Mouse (Mus musculus): ENCODE results near the gene Macrod1. TPM values are rescaled to one million over a fixed set of nuclear protein-coding genes. Genes with fewer than 3 reads are reported as not detected.

Macrod1 gene
- polyA plus RNA-seq, 1 experiment from 2014 or later: 5.6 TPM

DNA sequence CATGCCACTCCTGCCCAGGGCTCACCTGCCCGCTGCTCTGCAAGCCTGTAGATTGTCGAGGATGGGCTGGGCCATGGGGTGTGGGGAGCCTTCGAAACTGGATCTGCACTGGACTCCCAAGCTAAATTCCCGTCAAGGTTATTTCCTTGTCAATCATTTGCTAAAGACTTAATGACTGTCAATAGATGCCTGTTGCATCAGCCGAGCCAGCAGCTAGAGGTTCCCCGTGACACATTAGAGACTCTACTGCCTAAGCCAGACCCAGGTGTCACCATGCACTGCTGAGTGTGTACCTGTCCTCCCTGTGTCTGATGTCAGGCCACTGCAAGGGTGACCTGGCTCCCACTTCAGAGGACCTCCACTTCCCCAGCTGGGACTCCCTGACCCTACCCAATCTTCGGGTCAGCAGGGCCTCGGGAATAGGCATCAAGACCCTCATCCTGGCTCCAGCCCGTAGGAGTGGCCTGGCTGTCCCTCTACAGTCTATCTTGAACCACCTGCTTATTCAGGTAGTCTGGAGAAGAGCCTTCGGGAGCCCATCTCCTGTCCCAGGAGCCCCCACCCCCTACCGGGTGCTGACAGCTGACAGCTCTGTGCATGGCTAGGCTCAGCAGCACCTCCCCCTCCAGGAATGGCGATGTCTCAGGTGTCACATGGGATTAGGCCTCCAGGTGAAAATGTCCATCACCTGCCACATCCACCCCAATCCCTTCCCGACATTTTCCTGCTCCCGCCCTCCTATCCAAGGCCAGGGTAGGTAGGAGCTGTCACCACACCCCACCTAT is 80.3 kb downstream of the Macrod1 start:
- peak overlapping the region; percentile 7; the same call in 1 of the 2 replicates for H3K9ac ChIP-seq (replicated peaks; ENCODE audit: low read depth, low read length)
- H3K27ac ChIP-seq (ENCODE audit: low read depth, low read length): peak overlapping the region; percentile 36; the same call in 1 of the 2 replicates
- no peaks in the 10 kb centered on the region for H3K9me3 ChIP-seq (ENCODE audit: control insufficient read depth, low read length)
- no peak overlapping the region for H3K4me2 ChIP-seq (ENCODE audit: low read depth, low read length)
- no peaks in the 10 kb centered on the region for H3K27me3 ChIP-seq (ENCODE audit: control insufficient read depth, insufficient read depth, low read length)
- no peaks in the 10 kb centered on the region for H3K36me3 ChIP-seq (ENCODE audit: control insufficient read depth, insufficient read depth, low read length)
- no peak for ATAC-seq (ENCODE audit: low read depth)
- no peak overlapping the region for H3K4me3 ChIP-seq (ENCODE audit: low read depth, low read length)
- peaks cover 77% of the 10 kb centered on the region for H3K4me1 ChIP-seq (ENCODE audit: control insufficient read depth, insufficient read depth, low read length)
- WGBS: 35% methylated on average over 14 of the region's 14 CpGs

DNA sequence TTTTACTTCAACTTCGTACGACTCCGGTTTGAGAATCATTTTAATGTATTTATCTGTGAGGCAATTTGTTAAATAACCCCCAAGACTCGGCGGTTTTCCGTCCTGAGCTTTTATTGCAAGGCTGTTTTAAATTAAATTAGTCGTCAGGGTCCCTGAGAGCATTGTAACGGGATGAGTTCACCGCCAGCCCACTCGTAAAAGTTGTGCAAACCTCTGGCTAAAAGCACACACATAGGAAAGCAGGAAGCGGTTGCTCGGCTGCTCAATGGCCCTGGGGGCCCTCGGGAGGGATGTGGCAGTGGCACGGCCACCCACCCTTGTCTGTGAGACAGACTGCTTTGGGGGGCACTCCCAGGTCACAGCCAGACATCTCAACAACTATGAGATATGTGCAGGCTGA is 81.7 kb downstream of the Macrod1 start:
- Histone ChIP-seq H3K9ac (replicated peaks; ENCODE audit: low read depth, low read length) (0 out of 2 replicates have a peak overlapping the region, but pooled peaks have one; percentile 11), H3K9me3 (ENCODE audit: control insufficient read depth, low read length) (no peaks in the 10 kb centered on the region), H3K36me3 (ENCODE audit: control insufficient read depth, insufficient read depth, low read length) (no peaks in the 10 kb centered on the region), H3K4me3 (ENCODE audit: low read depth, low read length) (no peak overlapping the region), H3K27ac (ENCODE audit: low read depth, low read length) (0 out of 2 replicates have a peak overlapping the region, but pooled peaks have one; percentile 28), H3K4me2 (ENCODE audit: low read depth, low read length) (no peak overlapping the region), H3K27me3 (ENCODE audit: control insufficient read depth, insufficient read depth, low read length) (no peaks in the 10 kb centered on the region), H3K4me1 (ENCODE audit: control insufficient read depth, insufficient read depth, low read length) (peaks cover 82% of the 10 kb centered on the region)
- ATAC-seq (ENCODE audit: low read depth): no peak
- WGBS: 10% methylated on average over 14 of the region's 14 CpGs

DNA sequence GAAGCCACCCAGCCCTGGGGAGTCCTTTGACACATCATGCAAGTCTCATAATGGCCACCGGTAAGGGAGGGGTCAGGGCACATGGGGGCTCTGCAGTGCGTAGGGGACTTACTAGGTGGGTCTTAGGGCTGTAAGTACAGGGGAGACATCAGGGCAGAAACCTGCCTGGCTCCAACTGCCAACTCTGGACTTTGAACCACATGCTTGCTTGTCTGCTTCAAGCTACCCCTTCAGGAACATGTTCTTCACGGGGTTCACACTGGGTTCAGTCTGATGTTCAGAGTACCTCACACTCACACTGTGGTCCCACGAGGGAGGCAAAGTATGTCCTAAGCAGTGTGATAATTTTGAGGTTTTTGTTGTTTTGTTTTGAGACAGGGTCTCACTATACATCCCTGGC is 82.7 kb downstream of the Macrod1 start:
- Histone ChIP-seq H3K27me3 (ENCODE audit: control insufficient read depth, insufficient read depth, low read length) (no peaks in the 10 kb centered on the region), H3K4me3 (ENCODE audit: low read depth, low read length) (no peak overlapping the region), H3K4me2 (ENCODE audit: low read depth, low read length) (no peak overlapping the region), H3K36me3 (ENCODE audit: control insufficient read depth, insufficient read depth, low read length) (no peaks in the 10 kb centered on the region), H3K9me3 (ENCODE audit: control insufficient read depth, low read length) (no peaks in the 10 kb centered on the region), H3K27ac (ENCODE audit: low read depth, low read length) (no peak overlapping the region), H3K9ac (replicated peaks; ENCODE audit: low read depth, low read length) (no peak overlapping the region), H3K4me1 (ENCODE audit: control insufficient read depth, insufficient read depth, low read length) (peaks cover 81% of the 10 kb centered on the region)
- no peak for ATAC-seq (ENCODE audit: low read depth)
- WGBS: 53% methylated on average over 4 of the region's 4 CpGs

DNA sequence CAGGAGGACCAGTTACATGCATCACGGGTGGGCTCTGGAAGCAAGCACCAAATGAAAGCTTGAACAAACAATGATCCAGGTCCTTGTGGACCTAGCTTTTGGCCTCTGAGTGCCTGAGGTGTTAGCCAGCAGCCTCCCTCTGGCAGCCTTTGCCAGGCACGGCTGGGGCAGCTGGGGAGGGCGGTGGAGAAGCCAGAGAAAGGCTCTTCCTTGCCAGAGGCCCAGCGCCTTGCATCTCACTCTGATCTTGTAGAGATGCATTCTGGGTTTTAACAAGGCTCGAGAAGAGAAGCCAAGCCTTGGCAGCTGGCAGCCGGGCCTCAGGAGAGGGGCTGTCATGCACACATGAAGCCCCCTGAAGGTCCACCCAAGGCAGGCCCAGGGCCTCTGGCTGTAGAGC is 83.8 kb downstream of the Macrod1 start:
- Histone ChIP-seq H3K4me3 (ENCODE audit: low read depth, low read length) (no peak overlapping the region), H3K9me3 (ENCODE audit: control insufficient read depth, low read length) (no peaks in the 10 kb centered on the region), H3K9ac (replicated peaks; ENCODE audit: low read depth, low read length) (0 out of 2 replicates have a peak overlapping the region, but pooled peaks have one; percentile 25), H3K4me2 (ENCODE audit: low read depth, low read length) (no peak overlapping the region), H3K27ac (ENCODE audit: low read depth, low read length) (peak overlapping the region; percentile 46; the same call in 1 of the 2 replicates), H3K36me3 (ENCODE audit: control insufficient read depth, insufficient read depth, low read length) (no peaks in the 10 kb centered on the region), H3K27me3 (ENCODE audit: control insufficient read depth, insufficient read depth, low read length) (no peaks in the 10 kb centered on the region), H3K4me1 (ENCODE audit: control insufficient read depth, insufficient read depth, low read length) (peaks cover 71% of the 10 kb centered on the region)
- no peak for ATAC-seq (ENCODE audit: low read depth)
- WGBS: 55% methylated on average over 6 of the region's 6 CpGs

DNA sequence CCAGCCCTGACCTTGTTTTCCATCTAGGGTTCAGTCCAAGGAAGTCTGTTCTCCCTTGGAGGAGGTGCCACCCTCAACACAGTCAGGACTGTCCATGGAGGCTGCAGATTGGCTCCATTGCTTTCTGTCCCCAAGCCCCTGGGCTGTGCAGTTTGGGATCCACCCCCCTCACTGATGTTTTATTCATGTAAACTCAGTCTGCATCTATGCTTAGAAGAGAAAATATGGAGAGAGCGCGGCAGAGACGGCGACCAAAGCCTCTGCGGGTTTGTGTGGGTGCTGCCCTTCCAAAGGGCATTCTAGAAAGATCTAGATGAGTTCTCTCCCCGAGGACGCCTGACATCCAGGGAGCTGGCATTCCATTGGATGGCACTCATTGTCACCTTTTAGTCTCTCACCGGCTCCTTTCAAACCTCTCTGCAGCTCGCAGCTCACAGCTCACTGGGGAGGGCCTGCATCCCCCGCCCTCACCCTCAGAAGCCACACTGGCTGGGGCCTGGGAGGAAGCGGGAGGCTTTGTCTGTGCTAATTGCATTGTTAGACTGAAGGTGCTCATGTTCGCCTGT is 84.3 kb downstream of the Macrod1 start:
- WGBS: 22% methylated on average over 12 of the region's 12 CpGs
- ATAC-seq (ENCODE audit: low read depth): no peak
- H3K27ac ChIP-seq (ENCODE audit: low read depth, low read length): no peak overlapping the region
- H3K27me3 ChIP-seq (ENCODE audit: control insufficient read depth, insufficient read depth, low read length): no peaks in the 10 kb centered on the region
- no peak overlapping the region for H3K4me3 ChIP-seq (ENCODE audit: low read depth, low read length)
- peaks cover 65% of the 10 kb centered on the region for H3K4me1 ChIP-seq (ENCODE audit: control insufficient read depth, insufficient read depth, low read length)
- H3K9me3 ChIP-seq (ENCODE audit: control insufficient read depth, low read length): no peaks in the 10 kb centered on the region
- no peaks in the 10 kb centered on the region for H3K36me3 ChIP-seq (ENCODE audit: control insufficient read depth, insufficient read depth, low read length)
- no peak overlapping the region for H3K4me2 ChIP-seq (ENCODE audit: low read depth, low read length)
- H3K9ac ChIP-seq (replicated peaks; ENCODE audit: low read depth, low read length): peak overlapping the region; percentile 8; the same call in 1 of the 2 replicates

DNA sequence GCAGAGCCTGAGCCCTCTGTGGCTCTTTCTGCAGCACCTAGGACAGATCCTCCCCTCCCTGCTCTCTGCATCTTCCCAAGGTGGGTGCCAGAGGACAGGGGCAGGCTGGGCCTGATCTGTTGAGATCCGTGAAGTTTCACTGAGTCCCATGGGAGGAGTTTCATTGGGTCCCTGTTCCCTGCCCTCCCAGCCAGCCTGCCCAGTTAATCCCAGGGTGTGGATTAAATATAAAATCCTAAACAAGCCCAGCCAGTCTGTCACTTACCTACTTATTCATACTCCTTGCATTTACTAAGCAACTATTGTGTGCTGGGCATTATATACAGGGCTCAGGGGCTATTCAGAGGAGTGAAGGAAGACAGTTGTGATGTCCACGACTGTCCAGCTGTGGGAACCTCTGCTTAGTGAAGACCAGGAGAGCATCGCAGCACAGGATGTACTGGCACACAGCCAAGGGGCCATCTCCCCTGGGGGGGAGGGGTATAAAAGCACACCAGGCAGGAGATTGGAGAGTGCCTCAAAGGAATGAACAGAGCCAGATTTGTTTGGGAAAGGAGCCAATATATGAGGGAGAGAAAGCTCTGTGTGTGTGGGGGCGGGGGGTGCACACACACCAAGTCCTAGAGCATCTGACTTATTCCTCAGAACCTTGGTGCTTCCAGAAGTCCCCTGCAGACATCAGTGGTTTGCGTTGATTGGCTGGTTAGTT is 85.8 kb downstream of the Macrod1 start:
- WGBS: 38% methylated on average over 5 of the region's 5 CpGs
- H3K4me3 ChIP-seq (ENCODE audit: low read depth, low read length): no peak overlapping the region
- H3K9ac ChIP-seq (replicated peaks; ENCODE audit: low read depth, low read length): 0 out of 2 replicates have a peak overlapping the region, but pooled peaks have one; percentile 13
- no peak overlapping the region for H3K4me2 ChIP-seq (ENCODE audit: low read depth, low read length)
- no peaks in the 10 kb centered on the region for H3K36me3 ChIP-seq (ENCODE audit: control insufficient read depth, insufficient read depth, low read length)
- no peak for ATAC-seq (ENCODE audit: low read depth)
- H3K9me3 ChIP-seq (ENCODE audit: control insufficient read depth, low read length): no peaks in the 10 kb centered on the region
- no peaks in the 10 kb centered on the region for H3K27me3 ChIP-seq (ENCODE audit: control insufficient read depth, insufficient read depth, low read length)
- H3K4me1 ChIP-seq (ENCODE audit: control insufficient read depth, insufficient read depth, low read length): peaks cover 56% of the 10 kb centered on the region
- no peak overlapping the region for H3K27ac ChIP-seq (ENCODE audit: low read depth, low read length)

DNA sequence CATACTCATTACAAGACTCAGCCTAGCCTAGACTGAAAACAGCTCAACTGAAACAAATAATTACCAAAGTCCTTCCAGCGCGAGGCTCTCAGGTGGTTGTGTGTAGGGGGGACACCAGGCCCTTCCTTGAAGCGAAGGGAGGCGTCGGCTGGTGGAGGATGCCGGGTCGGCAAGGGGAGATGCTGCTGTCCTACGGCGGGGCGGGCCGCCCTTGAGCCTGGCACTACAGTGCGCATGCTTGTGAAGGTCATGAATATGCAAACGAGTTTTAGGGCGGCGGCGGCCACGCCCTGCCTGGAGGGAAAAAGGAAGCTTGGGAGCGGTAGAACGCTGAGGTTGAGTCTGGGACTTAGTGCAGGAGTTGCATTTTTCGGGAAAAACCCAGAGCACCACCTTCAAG is 87.2 kb downstream of the Macrod1 start:
- peak; percentile 41; the same call in 1 of the 2 replicates for ATAC-seq (ENCODE audit: low read depth)
- under 1% methylated on average over 20 of the region's 20 CpGs for WGBS
- H3K4me1 ChIP-seq (ENCODE audit: control insufficient read depth, insufficient read depth, low read length): peaks cover 50% of the 10 kb centered on the region

DNA sequence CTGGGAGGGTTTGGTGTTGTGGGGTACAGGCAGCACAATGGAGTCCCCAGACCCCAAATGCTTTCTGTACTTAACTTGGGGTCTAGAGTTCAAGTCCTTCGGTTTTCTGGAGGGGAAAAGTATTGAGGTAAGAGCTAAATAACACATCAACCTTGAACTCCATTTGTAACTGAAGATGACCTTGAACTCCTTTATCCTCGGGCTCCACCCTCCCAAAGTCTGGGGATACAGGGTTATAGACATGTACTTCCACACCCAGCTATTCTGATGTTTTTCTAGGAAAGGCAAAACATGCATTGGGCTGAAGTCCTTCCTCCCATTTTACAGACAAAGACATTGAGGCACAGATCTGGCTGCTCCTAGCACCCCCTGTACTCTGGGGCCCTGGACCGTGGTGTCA is 87.8 kb downstream of the Macrod1 start:
- no peaks in the 10 kb centered on the region for H3K36me3 ChIP-seq (ENCODE audit: control insufficient read depth, insufficient read depth, low read length)
- peak overlapping the region; percentile 46; the same call in 1 of the 2 replicates for H3K4me2 ChIP-seq (ENCODE audit: low read depth, low read length)
- no peak overlapping the region for H3K4me3 ChIP-seq (ENCODE audit: low read depth, low read length)
- H3K9me3 ChIP-seq (ENCODE audit: control insufficient read depth, low read length): no peaks in the 10 kb centered on the region
- 66% methylated on average over 3 of the region's 3 CpGs for WGBS
- ATAC-seq (ENCODE audit: low read depth): no peak
- H3K27ac ChIP-seq (ENCODE audit: low read depth, low read length): no peak overlapping the region
- no peaks in the 10 kb centered on the region for H3K27me3 ChIP-seq (ENCODE audit: control insufficient read depth, insufficient read depth, low read length)
- peaks cover 50% of the 10 kb centered on the region for H3K4me1 ChIP-seq (ENCODE audit: control insufficient read depth, insufficient read depth, low read length)
- no peak overlapping the region for H3K9ac ChIP-seq (replicated peaks; ENCODE audit: low read depth, low read length)

More for the DNA sequence above, 87.2 kb downstream of the Macrod1 start:
- Histone ChIP-seq H3K36me3 (ENCODE audit: control insufficient read depth, insufficient read depth, low read length) (no peaks in the 10 kb centered on the region), H3K9me3 (ENCODE audit: control insufficient read depth, low read length) (no peaks in the 10 kb centered on the region), H3K27ac (ENCODE audit: low read depth, low read length) (peak overlapping the region; percentile 31; the same call in 1 of the 2 replicates), H3K9ac (replicated peaks; ENCODE audit: low read depth, low read length) (0 out of 2 replicates have a peak overlapping the region, but pooled peaks have one; percentile 43), H3K4me3 (ENCODE audit: low read depth, low read length) (peak overlapping the region; percentile 11; the same call in 1 of the 2 replicates), H3K4me2 (ENCODE audit: low read depth, low read length) (peak overlapping the region; percentile 46), H3K27me3 (ENCODE audit: control insufficient read depth, insufficient read depth, low read length) (no peaks in the 10 kb centered on the region)

Measured in neural tube, embryonic 14.5 days (tissue).